Mouse (Mus musculus) neural tube, embryonic 12.5 days (tissue): ENCODE results near the gene D1Ertd622e. TPM values are rescaled to one million over a fixed set of nuclear protein-coding genes. Genes with fewer than 3 reads are reported as not detected.

Experiments
- ATAC-seq: fragments of 200-750 bp; cut with Nextera tagmentation; 2 replicates; pipeline ENCODE4 v1.8.0; 2017; ENCODE audit warnings: low read depth, mild to moderate bottlenecking, moderate TSS enrichment, moderate library complexity; ENCODE audit not compliant: low FRiP score
- H3K27ac ChIP-seq: fragments of 300-500 bp; sonication (generic); 2 replicates; pipeline ENCODE4 v1.5.1; 2016
- H3K27me3 ChIP-seq: fragments of 300-500 bp; sonication (generic); replicated peaks from 2 replicates; pipeline ENCODE4 v1.6.1; 2016; ENCODE audit warnings: mild to moderate bottlenecking
- H3K36me3 ChIP-seq: fragments of 300-500 bp; sonication (generic); 2 replicates; pipeline ENCODE4 v1.6.1; 2016; ENCODE audit warnings: mild to moderate bottlenecking
- H3K4me1 ChIP-seq: fragments of 300-500 bp; sonication (generic); 2 replicates; pipeline ENCODE4 v1.6.1; 2016
- H3K4me2 ChIP-seq: fragments of 300-500 bp; sonication (generic); replicated peaks from 2 replicates; pipeline ENCODE4 v1.6.1; 2016; ENCODE audit warnings: mild to moderate bottlenecking
- H3K4me3 ChIP-seq: fragments of 300-500 bp; sonication (generic); 2 replicates; pipeline ENCODE4 v1.5.1; 2016
- H3K9ac ChIP-seq: fragments of 300-500 bp; sonication (generic); 2 replicates; pipeline ENCODE4 v1.6.1; 2016; ENCODE audit warnings: mild to moderate bottlenecking
- H3K9me3 ChIP-seq: fragments of 300-500 bp; sonication (generic); 2 replicates; pipeline ENCODE4 v1.6.1; 2016; ENCODE audit warnings: mild to moderate bottlenecking
- WGBS: fragments of 180-500 bp; shearing (Covaris S2); methylation state at CpG from one replicate; pipeline ENCODE4 v1.1.7; 2016; 5-methylcytosine and 5-hydroxymethylcytosine counted together
- polyA plus RNA-seq: library from polyadenylated mRNA; unstranded; fragments of >200 nt; fragmentation: Nextera tagmentation; extraction: Ambion mirVana; gene quantifications from 2 replicates; pipeline ENCODE4 v1.2.1, GENCODE M21; 2016

The D1Ertd622e gene
- polyA plus RNA-seq, result 28.3 and 32.8 TPM in 2 replicates

GRCm38 (mm10) chr1:97661406-97662241 lies at the start of gene D1Ertd622e:
Gene D1Ertd622e, minus strand, starts transcription at chr1:97662074.
- Histone ChIP-seq H3K9me3 (no peaks in the 10 kb centered on the region), H3K36me3 (no peaks in the 10 kb centered on the region), H3K27me3 (no peaks in the 10 kb centered on the region), H3K27ac (peak within 1 kb of the TSS; percentile 94), H3K4me3 (peak within 1 kb of the TSS; percentile 89), H3K4me1 (peaks cover 24% of the 10 kb centered on the region), H3K9ac (peak within 1 kb of the TSS; percentile 92), H3K4me2 (peak within 1 kb of the TSS; percentile 75)
- peak; percentile 93 for ATAC-seq
- WGBS, result 0% methylated on average over 98 of the region's 106 CpGs

GRCm38 (mm10) chr1:97710520-97710919 lies 48.6 kb upstream of the D1Ertd622e start:
- Histone ChIP-seq H3K27ac (no peak overlapping the region), H3K4me3 (no peak overlapping the region), H3K4me2 (no peak overlapping the region), H3K27me3 (no peaks in the 10 kb centered on the region), H3K9me3 (no peaks in the 10 kb centered on the region), H3K9ac (no peak overlapping the region), H3K36me3 (peaks cover 38% of the 10 kb centered on the region), H3K4me1 (no peaks in the 10 kb centered on the region)
- 87% methylated on average over 3 of the region's 3 CpGs for WGBS
- no peak for ATAC-seq

- no peak for ATAC-seq
- H3K36me3 ChIP-seq, result peaks cover 14% of the 10 kb centered on the region
- H3K4me3 ChIP-seq, result no peak overlapping the region
- no peaks in the 10 kb centered on the region for H3K4me1 ChIP-seq
- no peak overlapping the region for H3K4me2 ChIP-seq
- no peak overlapping the region for H3K9ac ChIP-seq
- H3K9me3 ChIP-seq, result no peaks in the 10 kb centered on the region
- no peaks in the 10 kb centered on the region for H3K27me3 ChIP-seq
- no peak overlapping the region for H3K27ac ChIP-seq
Measured at GRCm38 (mm10) chr1:97705389-97705788, 43.5 kb upstream of the D1Ertd622e start.

- WGBS, result 89% methylated on average over 1 of the region's 1 CpGs
- Histone ChIP-seq H3K27me3 (no peaks in the 10 kb centered on the region), H3K4me3 (no peak overlapping the region), H3K4me1 (no peaks in the 10 kb centered on the region), H3K9ac (no peak overlapping the region), H3K27ac (no peak overlapping the region), H3K4me2 (no peak overlapping the region), H3K9me3 (no peaks in the 10 kb centered on the region), H3K36me3 (peaks cover 14% of the 10 kb centered on the region)
- ATAC-seq, result no peak
Measured at GRCm38 (mm10) chr1:97704646-97705045, 42.8 kb upstream of the D1Ertd622e start.

GRCm38 (mm10) chr1:97698956-97699570 lies 37.2 kb upstream of the D1Ertd622e start:
- 24% methylated on average over 11 of the region's 11 CpGs for WGBS
- Histone ChIP-seq H3K27ac (no peak overlapping the region), H3K4me3 (no peak overlapping the region), H3K4me2 (no peak overlapping the region), H3K9ac (no peak overlapping the region), H3K36me3 (no peaks in the 10 kb centered on the region), H3K4me1 (no peaks in the 10 kb centered on the region), H3K9me3 (no peaks in the 10 kb centered on the region), H3K27me3 (no peaks in the 10 kb centered on the region)
- peak; percentile 54 for ATAC-seq

GRCm38 (mm10) chr1:97697273-97697672 lies 35.4 kb upstream of the D1Ertd622e start:
- Histone ChIP-seq H3K9ac (no peak overlapping the region), H3K4me1 (no peaks in the 10 kb centered on the region), H3K27me3 (no peaks in the 10 kb centered on the region), H3K27ac (no peak overlapping the region), H3K36me3 (no peaks in the 10 kb centered on the region), H3K4me2 (no peak overlapping the region), H3K9me3 (no peaks in the 10 kb centered on the region), H3K4me3 (no peak overlapping the region)
- 98% methylated on average over 1 of the region's 1 CpGs for WGBS
- no peak for ATAC-seq

GRCm38 (mm10) chr1:97693825-97694224 lies 32.0 kb upstream of the D1Ertd622e start:
- ATAC-seq, result no peak
- Histone ChIP-seq H3K27me3 (no peaks in the 10 kb centered on the region), H3K4me1 (no peaks in the 10 kb centered on the region), H3K4me3 (no peak overlapping the region), H3K27ac (no peak overlapping the region), H3K4me2 (no peak overlapping the region), H3K36me3 (no peaks in the 10 kb centered on the region), H3K9ac (no peak overlapping the region), H3K9me3 (no peaks in the 10 kb centered on the region)

GRCm38 (mm10) chr1:97688756-97689155 lies 26.9 kb upstream of the D1Ertd622e start:
- no peaks in the 10 kb centered on the region for H3K9me3 ChIP-seq
- H3K4me2 ChIP-seq, result no peak overlapping the region
- WGBS, result 16% methylated on average over 3 of the region's 3 CpGs
- H3K4me1 ChIP-seq, result no peaks in the 10 kb centered on the region
- ATAC-seq, result peak; percentile 70
- no peaks in the 10 kb centered on the region for H3K36me3 ChIP-seq
- no peak overlapping the region for H3K4me3 ChIP-seq
- H3K27ac ChIP-seq, result no peak overlapping the region
- H3K27me3 ChIP-seq, result no peaks in the 10 kb centered on the region
- H3K9ac ChIP-seq, result no peak overlapping the region

GRCm38 (mm10) chr1:97676526-97677177 lies 14.8 kb upstream of the D1Ertd622e start:
- no peak overlapping the region for H3K4me2 ChIP-seq
- H3K27ac ChIP-seq, result no peak overlapping the region
- no peaks in the 10 kb centered on the region for H3K9me3 ChIP-seq
- H3K4me3 ChIP-seq, result no peak overlapping the region
- WGBS, result 80% methylated on average over 4 of the region's 4 CpGs
- no peaks in the 10 kb centered on the region for H3K36me3 ChIP-seq
- no peak overlapping the region for H3K9ac ChIP-seq
- ATAC-seq, result no peak
- no peaks in the 10 kb centered on the region for H3K27me3 ChIP-seq
- no peaks in the 10 kb centered on the region for H3K4me1 ChIP-seq

- no peaks in the 10 kb centered on the region for H3K36me3 ChIP-seq
- no peak overlapping the region for H3K4me2 ChIP-seq
- H3K9ac ChIP-seq, result no peak overlapping the region
- H3K27me3 ChIP-seq, result no peaks in the 10 kb centered on the region
- no peaks in the 10 kb centered on the region for H3K9me3 ChIP-seq
- ATAC-seq, result no peak
- no peaks in the 10 kb centered on the region for H3K4me1 ChIP-seq
- no peak overlapping the region for H3K4me3 ChIP-seq
- WGBS, result 70% methylated on average over 2 of the region's 2 CpGs
- H3K27ac ChIP-seq, result no peak overlapping the region
Measured at GRCm38 (mm10) chr1:97676115-97676514, 14.2 kb upstream of the D1Ertd622e start.

GRCm38 (mm10) chr1:97672849-97673248 lies 11.0 kb upstream of the D1Ertd622e start:
- 82% methylated on average over 2 of the region's 2 CpGs for WGBS
- no peaks in the 10 kb centered on the region for H3K4me1 ChIP-seq
- no peak overlapping the region for H3K4me3 ChIP-seq
- ATAC-seq, result no peak
- H3K36me3 ChIP-seq, result no peaks in the 10 kb centered on the region
- no peak overlapping the region for H3K27ac ChIP-seq
- no peak overlapping the region for H3K9ac ChIP-seq
- no peak overlapping the region for H3K4me2 ChIP-seq
- no peaks in the 10 kb centered on the region for H3K9me3 ChIP-seq
- no peaks in the 10 kb centered on the region for H3K27me3 ChIP-seq

GRCm38 (mm10) chr1:97667288-97667687 lies 5.4 kb upstream of the D1Ertd622e start:
- Histone ChIP-seq H3K27me3 (no peaks in the 10 kb centered on the region), H3K4me2 (no peak overlapping the region), H3K9ac (no peak overlapping the region), H3K27ac (no peak overlapping the region), H3K36me3 (no peaks in the 10 kb centered on the region), H3K4me1 (no peaks in the 10 kb centered on the region), H3K4me3 (no peak overlapping the region), H3K9me3 (no peaks in the 10 kb centered on the region)
- 93% methylated on average over 1 of the region's 1 CpGs for whole genome bisulfite sequencing
- ATAC-seq, result no peak
